Mouse (Mus musculus) heart, embryonic 14.5 days (tissue): ENCODE measurements around the gene Glud1. TPM values are rescaled to one million over a fixed set of nuclear protein-coding genes. Genes with fewer than 3 reads are reported as not detected.

Experiments
- ATAC-seq: fragments of 200-750 bp; cut with Nextera tagmentation; 2 replicates; pipeline ENCODE4 v1.8.0; 2017; ENCODE audit warnings: low read depth, moderate TSS enrichment; ENCODE audit not compliant: insufficient number of reproducible peaks, insufficient read depth, low FRiP score
- H3K27ac ChIP-seq, 2 experiments: fragments of 200-500 bp in 1 of 2; fragments of 300-500 bp in 1 of 2; sonication (generic) in 1 of 2; replicated peaks in 1 of 2; 2 replicates each; pipeline ENCODE4 v1.5.1; 2012 to 2014; ENCODE audit warnings: low read depth in 2 of 2, low read length in 2 of 2, control low read depth in 1 of 2, mild to moderate bottlenecking in 1 of 2, mixed read lengths in 1 of 2; ENCODE audit not compliant: control insufficient read depth in 1 of 2, insufficient read depth in 1 of 2
- H3K27me3 ChIP-seq: fragments of 300-500 bp; sonication (generic); 2 replicates; pipeline ENCODE4 v1.6.1; 2014; ENCODE audit warnings: mild to moderate bottlenecking, low read length, control low read depth; ENCODE audit not compliant: control insufficient read depth, insufficient read depth
- H3K36me3 ChIP-seq: fragments of 300-500 bp; sonication (generic); 2 replicates; pipeline ENCODE4 v1.6.1; 2014; ENCODE audit warnings: mild to moderate bottlenecking, control low read depth, low read length, mixed read lengths; ENCODE audit not compliant: control insufficient read depth, insufficient read depth
- H3K4me1 ChIP-seq, 2 experiments: fragments of 200-500 bp in 1 of 2; fragments of 300-500 bp in 1 of 2; sonication (generic) in 1 of 2; 2 replicates each; pipeline ENCODE4 v1.6.1; 2012 to 2014; ENCODE audit warnings: low read length in 2 of 2, control low read depth in 1 of 2, mixed read lengths in 1 of 2; ENCODE audit not compliant: control insufficient read depth in 2 of 2, insufficient read depth in 2 of 2
- H3K4me2 ChIP-seq: fragments of 300-500 bp; sonication (generic); 2 replicates; pipeline ENCODE4 v1.6.1; 2014; ENCODE audit warnings: mild to moderate bottlenecking, low read length
- H3K4me3 ChIP-seq, 2 experiments: fragments of 200-500 bp in 1 of 2; fragments of 300-500 bp in 1 of 2; sonication (generic) in 1 of 2; 2 replicates each; pipeline ENCODE4 v1.5.1; 2012 to 2014; ENCODE audit warnings: low read length in 2 of 2, mild to moderate bottlenecking in 2 of 2, control low read depth in 1 of 2, low read depth in 1 of 2, moderate library complexity in 1 of 2; ENCODE audit not compliant: control insufficient read depth in 1 of 2, insufficient read depth in 1 of 2
- H3K9ac ChIP-seq: fragments of 300-500 bp; sonication (generic); 2 replicates; pipeline ENCODE4 v1.6.1; 2014; ENCODE audit warnings: mild to moderate bottlenecking, low read length
- H3K9me3 ChIP-seq: fragments of 300-500 bp; sonication (generic); 2 replicates; pipeline ENCODE4 v1.6.1; 2016; ENCODE audit warnings: low read length, control low read depth; ENCODE audit not compliant: control insufficient read depth
- WGBS: fragments of 180-500 bp; shearing (Covaris S2); extraction: QIAGEN DNeasy Blood & Tissue Kit; methylation state at CpG from one replicate; pipeline ENCODE4 v1.1.7; 2014; 5-methylcytosine and 5-hydroxymethylcytosine counted together
- polyA plus RNA-seq: library from polyadenylated mRNA; unstranded; fragments of >200 nt; fragmentation: Nextera tagmentation; extraction: Ambion mirVana; gene quantifications from 2 replicates; pipeline ENCODE4 v1.2.1, GENCODE M21; 2014

Glud1 gene
- polyA plus RNA-seq, 1 experiment from 2014 or later: 68.0 TPM

DNA sequence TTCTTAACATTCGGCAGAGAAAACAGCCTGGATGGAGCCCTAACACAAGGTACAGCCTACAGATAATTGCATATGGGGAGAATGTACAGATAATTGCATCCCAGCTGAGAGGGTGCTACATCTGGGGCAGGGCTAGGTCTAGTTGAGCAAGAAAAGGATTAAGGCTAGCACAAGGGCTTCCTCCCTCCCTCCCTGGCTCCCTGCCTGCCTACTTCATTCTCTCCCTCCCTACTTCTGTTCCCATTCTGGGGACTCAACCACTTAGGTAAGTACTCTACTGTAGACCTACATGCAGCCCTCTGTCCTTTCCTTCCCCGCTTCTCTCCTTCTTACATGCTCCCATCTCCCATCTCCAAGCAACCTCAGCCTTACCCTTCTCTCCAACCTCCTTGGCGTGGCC, 42.8 kb downstream of the Glud1 start:
- Histone ChIP-seq H3K4me2 (no peak overlapping the region), H3K9ac (no peak overlapping the region), H3K27me3 (no peaks in the 10 kb centered on the region), H3K27ac (no peak overlapping the region), H3K4me1 (0 out of 4 replicates have a peak, but pooled peaks cover 0 to 3% of the 10 kb centered on the region in 2 experiments), H3K9me3 (no peaks in the 10 kb centered on the region), H3K36me3 (no peaks in the 10 kb centered on the region), H3K4me3 (no peak overlapping the region)
- WGBS: 89% methylated on average over 3 of the region's 3 CpGs
- no peak for ATAC-seq

DNA sequence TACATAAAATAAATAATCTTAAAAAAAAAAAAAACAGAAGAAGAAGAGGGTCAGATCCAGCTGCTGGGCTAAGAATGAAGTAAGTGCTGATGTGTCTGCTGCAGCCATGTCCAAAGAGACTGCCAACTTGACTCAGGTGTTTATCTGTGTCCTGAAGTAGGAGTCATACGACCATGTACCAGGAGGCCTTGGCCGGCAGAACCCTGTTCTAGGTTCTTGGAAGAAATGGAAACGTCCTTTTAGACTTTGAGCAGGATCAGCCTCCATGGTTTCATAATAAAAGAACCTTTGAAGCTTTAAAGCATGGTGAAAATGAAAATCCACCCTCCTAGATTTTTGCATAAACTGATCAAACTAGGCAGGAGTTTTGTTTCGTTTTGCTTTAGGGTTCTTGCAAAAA, 43.9 kb downstream of the Glud1 start:
- Histone ChIP-seq H3K4me3 (no peak overlapping the region), H3K36me3 (no peaks in the 10 kb centered on the region), H3K9ac (no peak overlapping the region), H3K27me3 (no peaks in the 10 kb centered on the region), H3K4me2 (no peak overlapping the region), H3K4me1 (0 out of 4 replicates have a peak, but pooled peaks cover 0 to 3% of the 10 kb centered on the region in 2 experiments), H3K27ac (no peak overlapping the region), H3K9me3 (no peaks in the 10 kb centered on the region)
- 70% methylated on average over 4 of the region's 4 CpGs for WGBS
- ATAC-seq: no peak

DNA sequence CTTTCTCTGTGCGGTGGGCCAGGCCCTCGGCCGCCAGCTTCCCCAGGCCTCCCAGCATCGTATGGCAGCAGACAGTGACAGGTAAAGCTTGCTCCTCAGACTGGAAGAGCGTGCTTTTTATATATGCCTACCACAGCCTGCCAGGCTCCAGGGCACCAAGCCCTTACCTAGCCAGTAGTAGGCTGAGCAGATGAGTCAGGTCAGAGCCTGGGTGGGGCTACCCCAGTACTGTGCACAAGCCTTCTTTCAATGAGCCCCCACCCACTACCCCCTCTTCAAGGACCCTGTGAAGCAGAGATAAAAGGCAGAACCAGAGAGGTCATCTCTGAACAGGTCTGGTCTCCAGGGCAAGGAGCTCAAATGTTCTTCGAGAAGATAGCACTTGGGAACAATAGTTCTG, 44.8 kb downstream of the Glud1 start, which contains the start of gene Fam25c:
Gene Fam25c (minus strand): TSS at position 133 of the 400 bp plus-strand sequence.
- ATAC-seq: no peak
- 69% methylated on average over 6 of the region's 6 CpGs for WGBS
- Histone ChIP-seq H3K4me1 (0 out of 4 replicates have a peak, but pooled peaks cover 0 to 3% of the 10 kb centered on the region in 2 experiments), H3K9me3 (no peaks in the 10 kb centered on the region), H3K9ac (no peak within 1 kb of the TSS), H3K27me3 (no peaks in the 10 kb centered on the region), H3K4me2 (no peak within 1 kb of the TSS), H3K4me3 (no peak within 1 kb of the TSS), H3K36me3 (no peaks in the 10 kb centered on the region), H3K27ac (no peak within 1 kb of the TSS)

DNA sequence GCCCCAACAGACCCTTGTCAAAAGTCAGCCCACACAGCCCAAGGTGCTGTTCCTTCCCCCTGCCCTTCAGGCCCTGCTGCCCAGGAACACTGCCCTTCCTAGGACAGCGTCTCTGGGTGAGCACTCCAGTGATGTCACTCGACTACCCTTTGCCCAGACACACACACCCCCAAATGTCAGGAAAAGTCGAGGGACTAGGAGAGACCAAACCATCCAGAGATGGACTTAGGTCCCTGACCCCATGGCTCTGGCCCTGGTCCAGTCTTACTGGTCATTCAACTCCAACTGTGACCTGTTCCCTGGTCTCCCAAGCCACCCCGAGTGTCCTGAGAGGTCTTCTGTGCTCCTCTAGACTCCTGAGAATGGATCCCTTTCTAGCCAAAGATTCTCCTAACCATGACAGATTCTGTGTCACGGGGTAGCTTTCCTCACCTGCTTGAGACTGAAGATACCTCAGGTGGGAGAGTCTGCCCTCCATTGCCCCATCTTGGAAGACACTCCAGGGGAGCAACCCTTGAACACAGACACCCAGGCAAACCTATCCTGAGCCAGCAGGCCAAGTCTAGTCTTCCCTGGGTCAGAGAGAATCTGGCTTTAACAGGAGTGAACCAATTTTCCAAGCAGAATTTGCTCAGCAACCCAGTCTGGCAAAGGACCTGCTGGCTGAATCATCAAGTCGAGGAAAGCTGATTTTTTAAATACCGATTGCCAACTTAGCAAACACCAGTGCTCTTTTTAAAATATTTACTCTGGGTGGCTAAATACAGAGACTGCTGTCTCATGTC, 47.3 kb downstream of the Glud1 start:
- Histone ChIP-seq H3K4me2 (no peak overlapping the region), H3K36me3 (no peaks in the 10 kb centered on the region), H3K9ac (no peak overlapping the region), H3K27ac (no peak overlapping the region), H3K4me3 (no peak overlapping the region), H3K4me1 (peaks cover 0 to 3% of the 10 kb centered on the region in 2 experiments; a peak in 1 of 4 replicates), H3K27me3 (0 out of 2 replicates have a peak, but pooled peaks cover 3% of the 10 kb centered on the region), H3K9me3 (no peaks in the 10 kb centered on the region)
- WGBS: 69% methylated on average over 7 of the region's 7 CpGs
- no peak for ATAC-seq

DNA sequence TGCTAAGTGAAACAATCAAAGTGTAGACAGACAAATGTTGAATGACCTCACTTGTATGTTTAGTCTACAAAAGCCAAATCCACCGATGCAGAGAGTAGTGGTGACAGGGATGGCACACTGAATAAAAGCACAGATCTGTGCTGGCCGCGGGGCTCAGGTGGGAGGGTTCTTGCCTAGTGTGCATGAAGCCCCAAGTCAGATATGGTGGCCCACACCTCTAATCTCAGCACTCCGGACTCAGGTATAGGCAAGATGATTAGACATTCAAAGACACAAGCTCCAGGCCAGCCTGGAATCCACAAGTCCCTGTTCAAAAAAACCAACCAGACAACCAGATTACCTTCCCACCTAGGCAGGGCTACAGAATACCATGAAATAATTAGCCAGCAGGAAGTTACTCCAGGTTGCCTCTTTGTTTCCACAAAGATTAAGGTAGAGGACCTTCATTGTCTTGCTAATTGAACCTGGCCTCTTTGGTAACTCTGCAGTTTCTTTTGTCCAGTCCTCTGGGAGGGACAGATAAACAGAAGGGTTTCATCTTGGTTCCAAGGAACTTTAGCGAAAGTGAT, 49.2 kb downstream of the Glud1 start:
- no peak overlapping the region for H3K4me3 ChIP-seq
- no peak for ATAC-seq
- H3K9me3 ChIP-seq: no peaks in the 10 kb centered on the region
- no peak overlapping the region for H3K9ac ChIP-seq
- no peaks in the 10 kb centered on the region for H3K36me3 ChIP-seq
- WGBS: 45% methylated on average over 5 of the region's 5 CpGs
- H3K4me2 ChIP-seq: no peak overlapping the region
- H3K4me1 ChIP-seq: peaks cover 5% of the 10 kb centered on the region in 2 experiments; a peak in 2 of 4 replicates
- H3K27me3 ChIP-seq: 0 out of 2 replicates have a peak, but pooled peaks cover 3% of the 10 kb centered on the region
- no peak overlapping the region for H3K27ac ChIP-seq

DNA sequence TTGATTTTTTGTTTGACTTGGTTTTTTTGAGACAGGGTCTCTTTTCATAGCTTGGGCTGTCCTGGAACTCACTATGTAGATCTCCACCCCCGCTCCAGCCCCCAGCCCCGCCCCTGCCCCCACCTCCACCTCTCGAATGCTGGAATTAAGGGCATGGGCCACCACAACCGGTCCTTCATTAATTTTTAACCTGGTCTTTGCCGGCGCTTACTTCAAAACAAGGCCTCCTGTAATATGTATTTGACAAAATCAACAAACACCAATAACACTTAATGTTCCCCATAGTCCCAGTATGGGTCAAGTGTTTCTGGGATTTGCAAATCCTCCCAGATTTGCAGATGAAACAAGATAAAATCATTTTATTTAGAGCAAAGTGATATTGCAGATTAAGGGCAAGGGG, 49.7 kb downstream of the Glud1 start:
- H3K36me3 ChIP-seq: no peaks in the 10 kb centered on the region
- H3K4me1 ChIP-seq: peaks cover 2 to 5% of the 10 kb centered on the region in 2 experiments; a peak in 2 of 4 replicates
- no peaks in the 10 kb centered on the region for H3K9me3 ChIP-seq
- H3K4me3 ChIP-seq: no peak overlapping the region
- no peak overlapping the region for H3K4me2 ChIP-seq
- 57% methylated on average over 6 of the region's 6 CpGs for WGBS
- no peak for ATAC-seq
- H3K27me3 ChIP-seq: 0 out of 2 replicates have a peak, but pooled peaks cover 3% of the 10 kb centered on the region
- no peak overlapping the region for H3K27ac ChIP-seq
- no peak overlapping the region for H3K9ac ChIP-seq

DNA sequence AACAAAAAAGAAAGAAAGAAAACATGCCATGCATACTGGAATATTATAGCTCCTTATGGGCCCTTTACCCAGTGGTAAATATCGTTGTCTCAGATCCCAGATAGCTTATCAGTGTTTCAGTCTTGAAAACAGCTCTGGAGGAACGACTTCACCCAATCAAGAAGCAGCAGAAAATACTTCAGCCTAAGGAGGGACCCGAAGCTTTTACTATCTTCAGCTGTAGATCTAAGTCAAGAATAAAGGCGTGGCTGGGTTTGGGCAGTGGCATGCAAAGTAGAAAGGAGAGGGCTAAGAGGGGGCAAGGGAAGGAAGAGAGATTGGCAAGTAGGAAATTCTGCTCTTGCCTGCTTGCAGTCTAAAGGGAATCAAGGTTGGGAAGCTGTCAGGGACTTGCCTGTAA, 51.6 kb downstream of the Glud1 start:
- peaks cover 2 to 5% of the 10 kb centered on the region in 2 experiments; a peak in 2 of 4 replicates for H3K4me1 ChIP-seq
- ATAC-seq: no peak
- 45% methylated on average over 4 of the region's 4 CpGs for WGBS

More for the DNA sequence above, 51.6 kb downstream of the Glud1 start:
- Histone ChIP-seq H3K27ac (no peak overlapping the region), H3K4me2 (no peak overlapping the region), H3K4me3 (no peak overlapping the region), H3K9ac (no peak overlapping the region), H3K9me3 (no peaks in the 10 kb centered on the region), H3K27me3 (0 out of 2 replicates have a peak, but pooled peaks cover 3% of the 10 kb centered on the region), H3K36me3 (no peaks in the 10 kb centered on the region)
